Mouse (Mus musculus) heart, postnatal 0 days (tissue): ENCODE measurements around the gene Cbx6.

ENCODE experiments used
- CTCF ChIP-seq: IDR thresholded peaks from 2 replicates; pipeline ENCODE4 v1.5.1; 2016; ENCODE audit warnings: antibody characterized with exemption, control low read depth, low read depth
- EP300 ChIP-seq: IDR thresholded peaks from 2 replicates; pipeline ENCODE4 v1.6.1; 2016; ENCODE audit warnings: antibody characterized with exemption, low read depth

DNA sequence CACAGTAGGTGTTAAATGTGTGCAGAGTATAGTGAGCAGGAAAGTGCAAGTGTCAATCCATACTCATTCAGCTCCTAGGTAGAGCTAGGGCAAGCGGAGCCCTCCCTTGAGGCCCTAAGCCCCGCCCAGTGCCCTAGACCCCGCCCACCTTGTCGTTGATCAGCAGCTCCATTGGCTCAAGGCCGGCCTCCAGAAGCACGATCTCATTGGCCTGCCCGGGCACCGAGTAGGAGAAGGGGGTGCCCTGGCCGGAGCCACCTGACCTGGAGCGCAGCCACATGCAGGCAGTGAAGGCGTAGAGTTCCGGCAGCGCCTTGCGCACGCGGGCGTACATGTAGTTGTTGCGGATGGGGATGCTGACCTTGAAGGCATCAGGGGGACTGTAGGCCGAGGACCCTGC is 42.0 kb downstream of the Cbx6 start:
- TF ChIP-seq CTCF: no peak
- TF ChIP-seq EP300: no peak
